Mouse (Mus musculus) bone marrow macrophage, adult 2 months (primary cell): ENCODE data around the gene Sgip1. TPM values are rescaled to one million over a fixed set of nuclear protein-coding genes. Genes with fewer than 3 reads are reported as not detected.

ENCODE experiments used
- H3K27ac ChIP-seq: 2 replicates; pipeline ENCODE4 v1.5.1; 2012; ENCODE audit warnings: low read depth, low read length; ENCODE audit not compliant: insufficient read depth
- H3K4me1 ChIP-seq: 2 replicates; pipeline ENCODE4 v1.6.1; 2012; ENCODE audit warnings: low read length; ENCODE audit not compliant: control insufficient read depth, insufficient read depth
- H3K4me3 ChIP-seq: 2 replicates; pipeline ENCODE4 v1.5.1; 2012; ENCODE audit warnings: mild to moderate bottlenecking, low read length, moderate library complexity; ENCODE audit not compliant: insufficient read depth
- CTCF ChIP-seq: IDR thresholded peaks from 2 replicates; pipeline ENCODE4 v1.5.1; 2012; ENCODE audit warnings: low read depth, mild to moderate bottlenecking, low read length, moderate library complexity
- POLR2A ChIP-seq: IDR thresholded peaks from 2 replicates; pipeline ENCODE4 v1.6.1; 2012; ENCODE audit warnings: mild to moderate bottlenecking, low read depth, low read length, borderline replicate concordance
- polyA plus RNA-seq: library from polyadenylated mRNA; stranded (reverse); fragments of >200 nt; gene quantifications from 2 replicates; pipeline ENCODE4 v1.2.4, GENCODE M21; 2012; ENCODE audit not compliant: missing spikeins, insufficient read depth, insufficient read length

The Sgip1 gene
- polyA plus RNA-seq, 1 experiment: not detected

DNA sequence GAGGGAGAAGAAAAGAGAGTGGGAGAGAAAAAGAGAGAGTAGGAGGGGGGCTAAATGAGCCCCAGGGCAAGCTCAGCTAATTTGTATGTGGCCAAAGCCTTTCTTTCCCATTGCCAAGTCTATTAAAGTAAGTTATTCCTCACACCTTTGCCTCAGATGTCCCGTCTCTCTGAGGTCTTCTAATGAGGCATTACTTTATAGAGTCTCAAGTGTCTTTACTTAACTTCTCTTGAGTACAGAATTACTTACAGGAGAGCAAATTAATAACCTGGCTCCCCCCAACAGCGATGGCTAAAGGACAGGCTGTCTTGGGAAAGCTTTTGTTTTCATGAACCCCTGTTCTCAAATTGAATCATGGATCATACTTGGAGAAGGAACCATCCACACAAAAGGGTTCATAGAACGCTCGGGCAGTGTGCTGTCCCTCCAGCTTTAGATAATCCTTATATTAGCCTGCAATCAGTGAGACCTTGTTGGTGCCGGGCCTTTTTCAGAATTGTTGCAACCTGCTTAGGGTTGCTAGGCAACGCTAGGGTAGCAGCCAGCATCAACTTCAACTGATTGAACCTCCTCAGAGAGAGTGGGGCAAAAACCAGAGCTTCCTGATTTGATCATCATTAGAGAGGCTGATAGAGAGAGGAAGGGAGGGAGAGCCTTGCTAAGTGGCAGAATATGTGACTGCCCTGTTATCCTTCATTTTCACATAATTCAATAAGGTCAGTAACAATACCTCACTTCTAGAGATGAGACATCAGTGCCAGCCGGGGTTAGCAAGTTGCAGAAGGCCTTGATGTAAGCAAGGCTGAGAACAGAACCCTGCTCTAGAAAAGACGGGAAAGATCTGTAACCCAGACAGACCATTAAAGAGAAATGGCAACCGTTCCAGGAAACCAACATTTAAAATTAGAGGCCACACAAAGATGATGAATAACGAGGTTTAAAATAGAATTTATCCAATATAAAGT lies 114.1 kb downstream of the Sgip1 start:
- Histone ChIP-seq H3K27ac (no peak overlapping the region), H3K4me3 (no peak overlapping the region), H3K4me1 (no peaks in the 10 kb centered on the region)
- TF ChIP-seq CTCF (no peak), POLR2A (no peak)

DNA sequence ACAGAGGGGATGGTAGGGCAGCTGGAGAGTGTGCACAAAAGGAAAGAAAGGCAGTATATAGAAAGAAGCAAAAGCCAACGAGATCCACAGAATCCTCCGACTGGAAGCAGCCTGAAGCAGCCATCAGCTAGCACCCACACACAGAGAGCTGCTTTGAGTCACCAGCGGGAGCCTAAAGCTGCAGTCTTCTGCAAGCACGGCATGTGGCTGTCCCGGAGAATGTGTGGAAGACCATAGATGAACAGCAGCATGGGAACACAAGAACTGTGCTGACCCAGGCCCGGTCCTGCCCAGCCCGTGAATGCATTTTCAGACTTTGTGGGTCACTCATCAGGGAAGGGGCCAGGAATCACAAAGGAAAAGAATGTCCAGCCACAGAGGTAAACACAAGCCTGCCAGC lies 115.0 kb downstream of the Sgip1 start:
- H3K27ac ChIP-seq: no peak overlapping the region
- no peaks in the 10 kb centered on the region for H3K4me1 ChIP-seq
- no peak overlapping the region for H3K4me3 ChIP-seq
- TF ChIP-seq CTCF (no peak), POLR2A (no peak)

- TF ChIP-seq POLR2A: no peak
- TF ChIP-seq CTCF: no peak
- H3K4me1 ChIP-seq: no peaks in the 10 kb centered on the region
- H3K27ac ChIP-seq: no peak overlapping the region
- H3K4me3 ChIP-seq: no peak overlapping the region
These were observed 118.4 kb downstream of the Sgip1 start for GRCm38 (mm10) chr4:102859259-102860194.

- no peak overlapping the region for H3K4me3 ChIP-seq
- H3K27ac ChIP-seq: no peak overlapping the region
- TF ChIP-seq POLR2A: no peak
- TF ChIP-seq CTCF: no peak
- H3K4me1 ChIP-seq: no peaks in the 10 kb centered on the region
These were observed 121.9 kb downstream of the Sgip1 start for GRCm38 (mm10) chr4:102862751-102863710.

- Histone ChIP-seq H3K4me3 (no peak overlapping the region), H3K4me1 (no peaks in the 10 kb centered on the region), H3K27ac (no peak overlapping the region)
- TF ChIP-seq CTCF (no peak), POLR2A (no peak)
These were observed 125.4 kb downstream of the Sgip1 start for GRCm38 (mm10) chr4:102866531-102866930.

- TF ChIP-seq CTCF (no peak), POLR2A (no peak)
- no peak overlapping the region for H3K4me3 ChIP-seq
- no peak overlapping the region for H3K27ac ChIP-seq
- H3K4me1 ChIP-seq: no peaks in the 10 kb centered on the region
These were observed 130.2 kb downstream of the Sgip1 start for GRCm38 (mm10) chr4:102871274-102871673.

- no peak for TF ChIP-seq CTCF
- Histone ChIP-seq H3K4me3 (no peak overlapping the region), H3K4me1 (peaks cover 11% of the 10 kb centered on the region), H3K27ac (no peak overlapping the region)
These were observed 142.0 kb downstream of the Sgip1 start for GRCm38 (mm10) chr4:102883142-102883541.

DNA sequence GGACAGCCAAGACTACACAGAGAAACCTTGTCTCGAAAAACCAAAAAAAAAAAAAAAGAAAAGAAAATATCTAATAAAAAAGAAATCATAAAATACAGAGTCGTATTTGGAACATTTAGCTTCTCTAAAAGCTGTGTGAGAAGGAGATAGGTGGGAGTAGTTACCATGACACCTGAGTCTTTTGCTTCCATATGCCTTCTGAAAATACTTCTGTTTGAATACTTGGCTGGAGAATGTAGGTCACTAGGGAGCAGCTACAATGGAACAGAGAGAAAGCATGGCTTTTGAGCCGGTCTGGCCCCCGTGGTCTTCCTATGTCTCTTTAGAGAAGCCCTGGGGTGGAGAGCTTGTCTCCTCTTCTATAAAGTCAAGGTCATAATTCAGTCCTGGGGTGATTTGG lies 143.1 kb downstream of the Sgip1 start:
- peaks cover 11% of the 10 kb centered on the region for H3K4me1 ChIP-seq
- no peak overlapping the region for H3K27ac ChIP-seq
- TF ChIP-seq POLR2A: no peak
- no peak for TF ChIP-seq CTCF
- no peak overlapping the region for H3K4me3 ChIP-seq

DNA sequence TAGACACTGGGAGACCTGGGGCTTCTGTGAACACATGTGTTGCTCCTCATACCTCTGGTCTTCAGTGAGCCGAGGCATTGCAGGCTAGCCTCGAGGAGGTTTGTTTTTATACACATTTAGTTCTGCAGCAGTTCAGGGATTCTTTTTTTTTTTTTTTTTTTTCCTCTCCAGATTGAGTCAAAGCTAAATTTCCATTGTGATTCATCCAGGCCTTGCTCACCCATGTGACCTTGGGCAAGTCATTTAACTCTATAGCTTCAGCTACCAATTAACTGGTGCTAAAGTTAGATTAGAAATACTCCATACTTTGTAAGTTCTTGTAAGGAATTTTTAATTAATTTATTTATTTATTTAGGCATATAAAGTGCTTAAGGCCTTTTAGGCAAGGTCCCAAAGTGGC lies 145.4 kb downstream of the Sgip1 start:
- TF ChIP-seq CTCF (no peak), POLR2A (no peak)
- no peak overlapping the region for H3K27ac ChIP-seq
- H3K4me1 ChIP-seq: peaks cover 11% of the 10 kb centered on the region
- H3K4me3 ChIP-seq: no peak overlapping the region
